Mouse (Mus musculus): ENCODE results near the gene Kctd12b. TPM values are rescaled to one million over a fixed set of nuclear protein-coding genes. Genes with fewer than 3 reads are reported as not detected.

Gene Kctd12b
- total RNA-seq (2012; rRNA removed): 1.9 and 3.0 TPM in 2 replicates

DNA sequence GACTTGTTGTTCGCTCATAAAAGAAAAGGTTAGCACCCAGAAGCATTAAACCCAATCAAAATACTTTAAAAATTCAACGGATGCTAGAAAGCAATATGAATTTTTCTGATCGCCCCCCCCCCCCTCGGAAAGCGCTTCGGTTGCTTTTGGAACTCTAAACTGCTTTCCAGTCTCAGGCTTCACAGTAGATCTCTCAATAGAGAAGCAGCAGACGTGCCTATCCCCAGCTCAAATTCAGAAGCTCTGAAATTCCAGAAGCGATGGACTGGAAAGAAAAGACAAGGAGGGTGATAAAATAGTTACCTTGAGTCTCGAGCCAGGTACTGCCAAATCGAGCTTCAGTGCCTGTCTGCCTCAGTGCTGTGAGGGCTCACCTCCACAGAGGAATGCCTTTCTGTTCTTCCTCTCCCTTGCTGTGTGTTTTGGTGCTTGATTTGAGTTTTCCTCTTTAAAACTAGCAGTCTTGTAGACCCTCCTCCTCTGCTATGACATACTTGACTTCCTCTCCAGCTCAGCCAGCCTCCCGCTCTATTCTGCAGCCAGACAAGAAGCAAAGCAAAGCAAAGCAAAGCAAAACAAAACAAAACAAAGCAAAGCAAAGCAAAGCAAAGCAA is at the start of gene Kctd12b:
TSS of gene Kctd12b (minus strand) at position 610 of the 614 bp plus-strand sequence.
- no peaks in the 10 kb centered on the region for H3K4me1 ChIP-seq (ENCODE audit: control insufficient read depth in 2 of 2, insufficient read depth in 2 of 2, low read length in 2 of 2, poor library complexity in 1 of 2)
- no peak within 1 kb of the TSS for H3K9ac ChIP-seq (ENCODE audit: insufficient read depth, low read depth, low read length, poor library complexity, severe bottlenecking)
- TF ChIP-seq ZC3H11A (IDR thresholded peaks at IDR 0.05; ENCODE audit: borderline replicate concordance, low read depth, low read length) (no peak), HCFC1 (IDR thresholded peaks at IDR 0.05; ENCODE audit: borderline replicate concordance, insufficient read depth, low read length) (no peak), MAFK (IDR thresholded peaks at IDR 0.05; ENCODE audit: insufficient read depth, low read depth, low read length) (no peak), CHD2 (IDR thresholded peaks at IDR 0.05; ENCODE audit: low read depth, low read length) (no peak), ZNF384 (IDR thresholded peaks at IDR 0.05; ENCODE audit: low read depth, low read length) (no peak)
- H3K9me3 ChIP-seq (ENCODE audit: control insufficient read depth, insufficient read depth, low read depth, low read length): no peaks in the 10 kb centered on the region
- H3K36me3 ChIP-seq (ENCODE audit: control insufficient read depth, insufficient read depth, low read length, poor library complexity, severe bottlenecking): no peaks in the 10 kb centered on the region
- in situ Hi-C loops (cut with MboI; ENCODE audit: low sequenced_read_pairs in 2 of 2, unreplicated experiment in 2 of 2): no loop called here
- no peak for DNase-seq (ENCODE audit: low read depth, low spot score)
- no peak within 1 kb of the TSS for H3K27ac ChIP-seq (ENCODE audit: insufficient read depth, low read depth, low read length, poor library complexity, severe bottlenecking)
- no peak within 1 kb of the TSS for H3K4me3 ChIP-seq (ENCODE audit: insufficient read depth in 1 of 2, low read depth in 1 of 2, low read length in 2 of 2, poor library complexity in 1 of 2, severe bottlenecking in 1 of 2)

DNA sequence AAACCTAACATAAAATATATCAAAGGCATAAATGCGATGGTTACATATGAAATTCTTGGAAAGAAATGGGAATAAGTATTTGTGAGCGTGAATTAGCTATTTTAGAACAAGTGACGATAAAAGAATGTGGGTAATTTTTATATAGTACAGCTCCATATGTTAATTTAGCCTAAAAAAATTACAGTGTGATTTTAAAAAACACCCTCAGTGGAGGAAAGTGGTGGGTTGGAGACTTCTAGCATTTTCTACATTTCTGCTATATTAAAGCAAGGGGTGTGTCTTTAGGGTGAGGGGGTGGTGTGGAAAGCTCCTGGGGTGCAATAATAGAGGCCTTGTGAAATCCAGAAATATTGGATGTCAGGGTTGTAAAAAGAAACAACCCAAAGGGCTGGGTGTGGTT is 46.3 kb upstream of the Kctd12b start:
- no peaks in the 10 kb centered on the region for H3K4me1 ChIP-seq (ENCODE audit: control insufficient read depth in 2 of 2, insufficient read depth in 2 of 2, low read length in 2 of 2, poor library complexity in 1 of 2)
- H3K9ac ChIP-seq (ENCODE audit: insufficient read depth, low read depth, low read length, poor library complexity, severe bottlenecking): no peak overlapping the region
- H3K9me3 ChIP-seq (ENCODE audit: control insufficient read depth, insufficient read depth, low read depth, low read length): no peaks in the 10 kb centered on the region
- no peak for DNase-seq (ENCODE audit: low read depth, low spot score)
- in situ Hi-C loops (cut with MboI; ENCODE audit: low sequenced_read_pairs in 2 of 2, unreplicated experiment in 2 of 2): no loop called here
- no peak overlapping the region for H3K27ac ChIP-seq (ENCODE audit: insufficient read depth, low read depth, low read length, poor library complexity, severe bottlenecking)
- TF ChIP-seq ZNF384 (IDR thresholded peaks at IDR 0.05; ENCODE audit: low read depth, low read length): no peak
- no peak for TF ChIP-seq ZC3H11A (IDR thresholded peaks at IDR 0.05; ENCODE audit: borderline replicate concordance, low read depth, low read length)
- no peak for TF ChIP-seq HCFC1 (IDR thresholded peaks at IDR 0.05; ENCODE audit: borderline replicate concordance, insufficient read depth, low read length)
- TF ChIP-seq MAFK (IDR thresholded peaks at IDR 0.05; ENCODE audit: insufficient read depth, low read depth, low read length): no peak
- no peak for TF ChIP-seq CHD2 (IDR thresholded peaks at IDR 0.05; ENCODE audit: low read depth, low read length)
- H3K4me3 ChIP-seq (ENCODE audit: insufficient read depth in 1 of 2, low read depth in 1 of 2, low read length in 2 of 2, poor library complexity in 1 of 2, severe bottlenecking in 1 of 2): no peak overlapping the region
- peaks cover 2% of the 10 kb centered on the region; the same call in 1 of the 2 replicates for H3K36me3 ChIP-seq (ENCODE audit: control insufficient read depth, insufficient read depth, low read length, poor library complexity, severe bottlenecking)

GRCm38 (mm10) chrX:153735697-153736096 is 39.5 kb upstream of the Kctd12b start:
- TF ChIP-seq ZNF384 (IDR thresholded peaks at IDR 0.05; ENCODE audit: low read depth, low read length) (no peak), ZC3H11A (IDR thresholded peaks at IDR 0.05; ENCODE audit: borderline replicate concordance, low read depth, low read length) (no peak), HCFC1 (IDR thresholded peaks at IDR 0.05; ENCODE audit: borderline replicate concordance, insufficient read depth, low read length) (no peak), MAFK (IDR thresholded peaks at IDR 0.05; ENCODE audit: insufficient read depth, low read depth, low read length) (no peak), CHD2 (IDR thresholded peaks at IDR 0.05; ENCODE audit: low read depth, low read length) (no peak)
- in situ Hi-C loops (cut with MboI; ENCODE audit: low sequenced_read_pairs in 2 of 2, unreplicated experiment in 2 of 2): no loop called here
- Histone ChIP-seq H3K4me1 (ENCODE audit: control insufficient read depth in 2 of 2, insufficient read depth in 2 of 2, low read length in 2 of 2, poor library complexity in 1 of 2) (no peaks in the 10 kb centered on the region), H3K36me3 (ENCODE audit: control insufficient read depth, insufficient read depth, low read length, poor library complexity, severe bottlenecking) (peaks cover 6% of the 10 kb centered on the region), H3K4me3 (ENCODE audit: insufficient read depth in 1 of 2, low read depth in 1 of 2, low read length in 2 of 2, poor library complexity in 1 of 2, severe bottlenecking in 1 of 2) (no peak overlapping the region), H3K9ac (ENCODE audit: insufficient read depth, low read depth, low read length, poor library complexity, severe bottlenecking) (no peak overlapping the region), H3K9me3 (ENCODE audit: control insufficient read depth, insufficient read depth, low read depth, low read length) (no peaks in the 10 kb centered on the region), H3K27ac (ENCODE audit: insufficient read depth, low read depth, low read length, poor library complexity, severe bottlenecking) (no peak overlapping the region)
- no peak for DNase-seq (ENCODE audit: low read depth, low spot score)

GRCm38 (mm10) chrX:153724400-153724799 is 28.2 kb upstream of the Kctd12b start:
- no peak overlapping the region for H3K9ac ChIP-seq (ENCODE audit: insufficient read depth, low read depth, low read length, poor library complexity, severe bottlenecking)
- no peak for DNase-seq (ENCODE audit: low read depth, low spot score)
- in situ Hi-C loops (cut with MboI; ENCODE audit: low sequenced_read_pairs in 2 of 2, unreplicated experiment in 2 of 2): loop anchor here in 1 of 2 experiments (25.0 kb wide), 2 partner anchors 137 to 337 kb away; no protein-coding TSS in a partner anchor
- no peaks in the 10 kb centered on the region for H3K4me1 ChIP-seq (ENCODE audit: control insufficient read depth in 2 of 2, insufficient read depth in 2 of 2, low read length in 2 of 2, poor library complexity in 1 of 2)
- peaks cover 2% of the 10 kb centered on the region; the same call in 1 of the 2 replicates for H3K36me3 ChIP-seq (ENCODE audit: control insufficient read depth, insufficient read depth, low read length, poor library complexity, severe bottlenecking)
- no peak overlapping the region for H3K27ac ChIP-seq (ENCODE audit: insufficient read depth, low read depth, low read length, poor library complexity, severe bottlenecking)
- TF ChIP-seq MAFK (IDR thresholded peaks at IDR 0.05; ENCODE audit: insufficient read depth, low read depth, low read length) (no peak), ZC3H11A (IDR thresholded peaks at IDR 0.05; ENCODE audit: borderline replicate concordance, low read depth, low read length) (no peak), ZNF384 (IDR thresholded peaks at IDR 0.05; ENCODE audit: low read depth, low read length) (no peak), CHD2 (IDR thresholded peaks at IDR 0.05; ENCODE audit: low read depth, low read length) (no peak), HCFC1 (IDR thresholded peaks at IDR 0.05; ENCODE audit: borderline replicate concordance, insufficient read depth, low read length) (no peak)
- H3K4me3 ChIP-seq (ENCODE audit: insufficient read depth in 1 of 2, low read depth in 1 of 2, low read length in 2 of 2, poor library complexity in 1 of 2, severe bottlenecking in 1 of 2): peak overlapping the region; percentile 46 to 94
- no peaks in the 10 kb centered on the region for H3K9me3 ChIP-seq (ENCODE audit: control insufficient read depth, insufficient read depth, low read depth, low read length)
